Mouse (Mus musculus): ENCODE measurements at regions not wholly inside any gene's neighbourhood (a gene's known extent, or its start where the extent isn't known, plus 50 kb on each side); places are given as distances from the start of the nearest gene placed in this dataset.

GRCm38 (mm10) chr16:49330725-49331386 is 273.6 kb downstream of the Myh15 start:
- TF ChIP-seq CTCF (conservative IDR thresholded peaks at IDR 0.05; ENCODE audit: insufficient read depth, insufficient read length, low read depth, low read length), result no peak
- no peak for TF ChIP-seq POLR2A (IDR thresholded peaks at IDR 0.05; ENCODE audit: low read depth, low read length)

All from kidney, adult 2 months (tissue).